Mouse (Mus musculus): Measurements from ENCODE around the gene Csrp1. TPM values are rescaled to one million over a fixed set of nuclear protein-coding genes. Genes with fewer than 3 reads are reported as not detected.

Gene Csrp1
- polyA plus RNA-seq, 1 experiment from 2014 or later: 78.9 TPM

- peaks cover 3% of the 10 kb centered on the region; the same call in 1 of the 2 replicates for H3K4me1 ChIP-seq
- H3K9ac ChIP-seq: no peak overlapping the region
- H3K27ac ChIP-seq: no peak overlapping the region
- 79% methylated on average over 8 of the region's 8 CpGs for WGBS
- H3K4me2 ChIP-seq (replicated peaks): no peak overlapping the region
- H3K36me3 ChIP-seq: no peaks in the 10 kb centered on the region
- no peaks in the 10 kb centered on the region for H3K9me3 ChIP-seq
- H3K4me3 ChIP-seq: no peak overlapping the region
- no peaks in the 10 kb centered on the region for H3K27me3 ChIP-seq
- no peak for ATAC-seq (ENCODE audit: insufficient number of reproducible peaks, insufficient read depth, low FRiP score, low TSS enrichment)
Observed at GRCm38 (mm10) chr1:135681122-135681521, 38.7 kb upstream of the Csrp1 start.

- H3K27me3 ChIP-seq: 0 out of 2 replicates have a peak, but pooled peaks cover 3% of the 10 kb centered on the region
- no peak overlapping the region for H3K4me2 ChIP-seq (replicated peaks)
- H3K27ac ChIP-seq: no peak overlapping the region
- WGBS: 52% methylated on average over 4 of the region's 4 CpGs
- H3K4me3 ChIP-seq: no peak overlapping the region
- H3K9me3 ChIP-seq: no peaks in the 10 kb centered on the region
- no peaks in the 10 kb centered on the region for H3K36me3 ChIP-seq
- no peak overlapping the region for H3K9ac ChIP-seq
- H3K4me1 ChIP-seq: peaks cover 16% of the 10 kb centered on the region; the same call in 1 of the 2 replicates
- ATAC-seq (ENCODE audit: insufficient number of reproducible peaks, insufficient read depth, low FRiP score, low TSS enrichment): no peak
Observed at GRCm38 (mm10) chr1:135684895-135685294, 35.0 kb upstream of the Csrp1 start.

GRCm38 (mm10) chr1:135685316-135685715, 34.5 kb upstream of the Csrp1 start:
- no peak overlapping the region for H3K4me3 ChIP-seq
- H3K36me3 ChIP-seq: no peaks in the 10 kb centered on the region
- no peaks in the 10 kb centered on the region for H3K9me3 ChIP-seq
- peaks cover 16% of the 10 kb centered on the region; the same call in 1 of the 2 replicates for H3K4me1 ChIP-seq
- no peak for ATAC-seq (ENCODE audit: insufficient number of reproducible peaks, insufficient read depth, low FRiP score, low TSS enrichment)
- H3K27ac ChIP-seq: no peak overlapping the region
- no peak overlapping the region for H3K9ac ChIP-seq
- 47% methylated on average over 6 of the region's 6 CpGs for WGBS
- 0 out of 2 replicates have a peak, but pooled peaks cover 7% of the 10 kb centered on the region for H3K27me3 ChIP-seq
- no peak overlapping the region for H3K4me2 ChIP-seq (replicated peaks)

DNA sequence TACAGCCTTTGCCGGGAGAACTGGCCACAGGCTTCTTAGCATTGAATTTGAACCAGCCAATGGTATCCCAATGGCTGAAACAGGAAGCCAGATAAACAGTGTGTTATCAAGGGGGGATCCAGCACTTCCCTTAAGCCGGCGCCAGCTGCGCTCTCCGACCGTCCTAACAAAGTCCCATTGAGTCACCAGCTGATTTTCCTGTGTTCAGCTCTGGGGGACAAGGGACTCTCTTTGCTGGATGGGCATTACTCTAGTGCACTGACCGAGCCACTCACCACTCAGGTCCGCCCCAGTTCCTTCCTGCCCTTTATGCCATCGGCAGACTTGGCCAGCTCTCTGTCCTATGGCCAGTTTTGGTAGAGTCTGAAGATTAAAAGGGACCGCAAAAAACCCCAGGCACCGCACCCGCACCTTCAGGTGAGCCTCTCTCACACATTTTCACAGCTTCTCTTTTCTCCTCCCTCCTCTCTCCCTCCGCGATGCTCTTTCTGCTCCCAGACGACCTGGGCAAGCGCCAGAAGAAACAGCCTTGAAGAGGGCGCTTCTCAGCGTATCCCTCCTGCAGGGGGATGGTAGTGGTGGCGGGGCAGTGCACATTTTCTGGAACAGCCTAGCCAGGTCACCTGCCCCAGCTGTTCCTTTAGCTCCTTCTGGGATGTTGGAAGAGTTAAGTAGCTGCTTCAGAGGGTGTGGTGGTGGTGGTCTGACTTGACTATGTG, 32.9 kb upstream of the Csrp1 start:
- ATAC-seq (ENCODE audit: insufficient number of reproducible peaks, insufficient read depth, low FRiP score, low TSS enrichment): peak; percentile 13; the same call in 1 of the 2 replicates
- Histone ChIP-seq H3K27ac (peak overlapping the region; percentile 37; the same call in 1 of the 2 replicates), H3K27me3 (0 out of 2 replicates have a peak, but pooled peaks cover 8% of the 10 kb centered on the region), H3K9me3 (no peaks in the 10 kb centered on the region), H3K4me1 (peaks cover 16% of the 10 kb centered on the region; the same call in 1 of the 2 replicates), H3K36me3 (no peaks in the 10 kb centered on the region), H3K9ac (peak overlapping the region; percentile 51), H3K4me3 (peak overlapping the region; percentile 70), H3K4me2 (replicated peaks) (peak overlapping the region; percentile 93)
- WGBS: under 1% methylated on average over 19 of the region's 19 CpGs

GRCm38 (mm10) chr1:135687771-135688492, 31.9 kb upstream of the Csrp1 start:
- no peaks in the 10 kb centered on the region for H3K9me3 ChIP-seq
- peaks cover 16% of the 10 kb centered on the region; the same call in 1 of the 2 replicates for H3K4me1 ChIP-seq
- H3K27me3 ChIP-seq: 0 out of 2 replicates have a peak, but pooled peaks cover 8% of the 10 kb centered on the region
- H3K27ac ChIP-seq: peak overlapping the region; percentile 79
- peak overlapping the region; percentile 70 for H3K4me3 ChIP-seq
- H3K4me2 ChIP-seq (replicated peaks): peak overlapping the region; percentile 93
- no peaks in the 10 kb centered on the region for H3K36me3 ChIP-seq
- peak overlapping the region; percentile 76 for H3K9ac ChIP-seq
- ATAC-seq (ENCODE audit: insufficient number of reproducible peaks, insufficient read depth, low FRiP score, low TSS enrichment): peak; percentile 80
- WGBS: under 1% methylated on average over 79 of the region's 81 CpGs

DNA sequence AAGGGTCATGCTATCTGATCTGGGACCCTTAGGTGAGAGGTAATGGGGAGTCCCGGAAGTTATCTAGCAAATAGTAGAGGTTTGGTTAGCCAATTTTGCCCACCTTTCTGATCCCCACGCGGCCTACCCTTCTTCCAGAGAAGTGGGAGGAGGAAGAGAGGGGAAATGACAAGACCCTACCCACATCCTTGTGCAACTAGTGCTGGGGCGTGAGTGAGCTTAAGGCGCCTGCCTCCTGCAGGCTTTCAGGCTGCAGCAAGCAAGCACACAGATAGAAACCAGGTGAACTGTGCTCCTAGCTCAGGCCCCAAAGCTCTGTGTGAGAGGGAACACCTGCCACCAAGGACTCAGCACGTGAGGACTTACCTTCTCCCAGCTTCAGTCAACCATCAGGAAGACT, 31.2 kb upstream of the Csrp1 start:
- no peak for ATAC-seq (ENCODE audit: insufficient number of reproducible peaks, insufficient read depth, low FRiP score, low TSS enrichment)
- 0 out of 2 replicates have a peak, but pooled peaks cover 8% of the 10 kb centered on the region for H3K27me3 ChIP-seq
- 7% methylated on average over 6 of the region's 6 CpGs for WGBS

DNA sequence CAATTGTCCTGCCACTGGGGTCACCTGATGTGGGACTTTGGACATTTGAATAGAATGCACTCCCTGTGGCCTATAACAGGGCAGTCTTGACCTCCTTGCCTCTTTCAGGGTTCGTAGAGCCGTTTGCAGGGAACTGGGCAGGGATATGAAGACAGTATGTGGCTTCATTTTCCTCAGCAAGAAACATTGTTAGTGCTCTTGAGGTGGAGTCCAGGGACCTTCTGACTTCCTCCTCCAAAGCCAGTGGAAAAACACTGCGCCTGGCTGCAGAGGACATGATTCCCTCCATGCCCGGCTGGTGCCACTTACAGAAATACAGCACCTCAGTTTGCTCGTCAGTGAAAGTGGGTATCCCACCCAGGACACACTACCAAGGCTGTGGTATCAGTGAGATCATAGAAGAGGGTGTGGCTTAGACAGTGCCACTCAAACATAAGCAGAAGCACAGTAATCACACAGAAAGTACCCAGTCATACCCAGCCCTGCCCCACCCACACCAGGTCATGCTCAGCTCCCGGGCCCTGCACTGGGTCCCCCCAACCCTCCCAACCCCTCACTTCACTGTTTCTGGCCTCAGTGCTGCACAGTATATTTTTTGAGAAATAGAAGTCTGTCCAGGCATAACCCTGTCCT, 29.0 kb upstream of the Csrp1 start:
- no peaks in the 10 kb centered on the region for H3K36me3 ChIP-seq
- no peak overlapping the region for H3K9ac ChIP-seq
- H3K9me3 ChIP-seq: no peaks in the 10 kb centered on the region
- ATAC-seq (ENCODE audit: insufficient number of reproducible peaks, insufficient read depth, low FRiP score, low TSS enrichment): no peak
- H3K27ac ChIP-seq: no peak overlapping the region
- peaks cover 16% of the 10 kb centered on the region; the same call in 1 of the 2 replicates for H3K4me1 ChIP-seq
- WGBS: 72% methylated on average over 6 of the region's 6 CpGs
- H3K4me3 ChIP-seq: no peak overlapping the region
- 0 out of 2 replicates have a peak, but pooled peaks cover 8% of the 10 kb centered on the region for H3K27me3 ChIP-seq
- no peak overlapping the region for H3K4me2 ChIP-seq (replicated peaks)

More for the DNA sequence above, 31.2 kb upstream of the Csrp1 start:
- H3K9me3 ChIP-seq: no peaks in the 10 kb centered on the region
- peak overlapping the region; percentile 70 for H3K4me3 ChIP-seq
- peak overlapping the region; percentile 93 for H3K4me2 ChIP-seq (replicated peaks)
- H3K27ac ChIP-seq: peak overlapping the region; percentile 79
- peak overlapping the region; percentile 76; the same call in 1 of the 2 replicates for H3K9ac ChIP-seq
- H3K36me3 ChIP-seq: no peaks in the 10 kb centered on the region
- H3K4me1 ChIP-seq: peaks cover 16% of the 10 kb centered on the region; the same call in 1 of the 2 replicates

- Histone ChIP-seq H3K4me3 (no peak overlapping the region), H3K36me3 (no peaks in the 10 kb centered on the region), H3K9me3 (no peaks in the 10 kb centered on the region), H3K27me3 (0 out of 2 replicates have a peak, but pooled peaks cover 8% of the 10 kb centered on the region), H3K4me2 (replicated peaks) (no peak overlapping the region), H3K4me1 (peaks cover 10% of the 10 kb centered on the region; the same call in 1 of the 2 replicates), H3K9ac (no peak overlapping the region), H3K27ac (no peak overlapping the region)
- WGBS: 42% methylated on average over 10 of the region's 10 CpGs
- ATAC-seq (ENCODE audit: insufficient number of reproducible peaks, insufficient read depth, low FRiP score, low TSS enrichment): no peak
Observed at GRCm38 (mm10) chr1:135691417-135691815, 28.4 kb upstream of the Csrp1 start.

- H3K4me1 ChIP-seq: peaks cover 17% of the 10 kb centered on the region
- no peak overlapping the region for H3K4me3 ChIP-seq
- no peak overlapping the region for H3K4me2 ChIP-seq (replicated peaks)
- H3K9ac ChIP-seq: no peak overlapping the region
- H3K27me3 ChIP-seq: peaks cover 13% of the 10 kb centered on the region; the same call in 1 of the 2 replicates
- H3K36me3 ChIP-seq: no peaks in the 10 kb centered on the region
- WGBS: 74% methylated on average over 11 of the region's 11 CpGs
- no peak for ATAC-seq (ENCODE audit: insufficient number of reproducible peaks, insufficient read depth, low FRiP score, low TSS enrichment)
- H3K9me3 ChIP-seq: no peaks in the 10 kb centered on the region
- H3K27ac ChIP-seq: no peak overlapping the region
Observed at GRCm38 (mm10) chr1:135694181-135694580, 25.7 kb upstream of the Csrp1 start.

- Histone ChIP-seq H3K9ac (no peak overlapping the region), H3K27me3 (peaks cover 7% of the 10 kb centered on the region; the same call in 1 of the 2 replicates), H3K4me1 (peaks cover 22% of the 10 kb centered on the region), H3K4me2 (replicated peaks) (no peak overlapping the region), H3K36me3 (no peaks in the 10 kb centered on the region), H3K4me3 (no peak overlapping the region), H3K27ac (no peak overlapping the region), H3K9me3 (no peaks in the 10 kb centered on the region)
- ATAC-seq (ENCODE audit: insufficient number of reproducible peaks, insufficient read depth, low FRiP score, low TSS enrichment): no peak
- WGBS: 80% methylated on average over 4 of the region's 4 CpGs
Observed at GRCm38 (mm10) chr1:135697462-135697861, 22.4 kb upstream of the Csrp1 start.

GRCm38 (mm10) chr1:135698046-135698445, 21.8 kb upstream of the Csrp1 start:
- Histone ChIP-seq H3K27ac (peak overlapping the region; percentile 18; the same call in 1 of the 2 replicates), H3K27me3 (peaks cover 7% of the 10 kb centered on the region; the same call in 1 of the 2 replicates), H3K9ac (no peak overlapping the region), H3K4me2 (replicated peaks) (peak overlapping the region; percentile 55), H3K9me3 (no peaks in the 10 kb centered on the region), H3K36me3 (no peaks in the 10 kb centered on the region), H3K4me3 (peak overlapping the region; percentile 7; the same call in 1 of the 2 replicates), H3K4me1 (peaks cover 22% of the 10 kb centered on the region)
- 22% methylated on average over 6 of the region's 6 CpGs for WGBS
- no peak for ATAC-seq (ENCODE audit: insufficient number of reproducible peaks, insufficient read depth, low FRiP score, low TSS enrichment)
